Mouse (Mus musculus) E14TG2a.4 (cell line): Measurements from ENCODE around the gene Hist1h3e.

Source experiments
- CTCF ChIP-seq: conservative IDR thresholded peaks from 2 replicates; pipeline ENCODE4 v1.5.1; 2014; ENCODE audit warnings: low read length
- POU5F1 ChIP-seq: IDR thresholded peaks from 2 replicates; pipeline ENCODE4 v1.6.1; 2014; ENCODE audit warnings: low read length, borderline replicate concordance

GRCm38 (mm10) chr13:23519416-23519815 lies 42.8 kb downstream of the Hist1h3e start:
- TF ChIP-seq CTCF (no peak), POU5F1 (no peak)
